Mouse (Mus musculus) liver, adult 2 months (tissue): ENCODE results near the gene Adgrf3.

Experiments used
- CTCF ChIP-seq: fragments of 200-500 bp; IDR thresholded peaks from 2 replicates; pipeline ENCODE4 v1.5.1; 2011; ENCODE audit warnings: low read depth, low read length, control low read depth
- POLR2A ChIP-seq: fragments of 200-500 bp; IDR thresholded peaks from 2 replicates; pipeline ENCODE4 v1.6.1; 2011; ENCODE audit warnings: low read length, control low read depth; ENCODE audit not compliant: insufficient read depth; ENCODE audit errors: extremely low read depth

GRCm38 (mm10) chr5:30238533-30238932 is 33.0 kb upstream of the Adgrf3 start:
- no peak for TF ChIP-seq CTCF
- no peak for TF ChIP-seq POLR2A
